Mouse (Mus musculus): ENCODE results near the gene Vcam1. TPM values are rescaled to one million over a fixed set of nuclear protein-coding genes. Genes with fewer than 3 reads are reported as not detected.

Vcam1 gene
- polyA plus RNA-seq (2012; ENCODE audit: insufficient read depth, low replicate concordance): 0.04 and 0.66 TPM in 2 replicates

DNA sequence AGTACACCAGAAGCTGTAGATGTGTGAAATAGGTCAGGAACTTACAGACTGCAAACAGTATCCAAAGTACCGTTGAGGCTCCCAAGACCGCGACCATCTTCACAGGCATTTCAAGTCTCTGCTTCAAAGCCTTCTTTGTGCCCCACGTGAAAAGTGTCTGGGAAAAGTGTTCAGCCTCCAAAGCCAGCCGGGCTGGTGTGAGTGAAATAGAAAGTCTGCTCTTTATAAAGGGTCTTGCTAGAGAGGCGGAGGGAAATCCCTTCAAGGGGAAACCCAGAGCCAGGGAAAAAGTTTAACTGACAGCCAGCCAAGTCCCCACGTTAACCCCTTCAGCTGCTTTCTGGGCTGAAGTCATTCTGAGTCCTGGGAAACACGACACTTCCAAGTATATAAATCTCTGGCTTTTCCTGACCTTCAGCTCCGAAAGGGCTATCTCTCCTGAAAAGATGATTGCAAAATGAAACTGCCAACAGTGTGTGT lies at the start of gene Vcam1:
Vcam1 (minus strand) TSS at position 430 of the 480 bp plus-strand sequence.
- no peak within 1 kb of the TSS for H3K4me3 ChIP-seq (replicated peaks)
- no peak for TF ChIP-seq FLI1 (IDR thresholded peaks at IDR 0.05; ENCODE audit: low read length)
- no peak for TF ChIP-seq GATA1 (IDR thresholded peaks at IDR 0.05; ENCODE audit: borderline replicate concordance, low read length)
- peaks cover 10% of the 10 kb centered on the region; the same call in 1 of the 2 replicates for H3K4me1 ChIP-seq

DNA sequence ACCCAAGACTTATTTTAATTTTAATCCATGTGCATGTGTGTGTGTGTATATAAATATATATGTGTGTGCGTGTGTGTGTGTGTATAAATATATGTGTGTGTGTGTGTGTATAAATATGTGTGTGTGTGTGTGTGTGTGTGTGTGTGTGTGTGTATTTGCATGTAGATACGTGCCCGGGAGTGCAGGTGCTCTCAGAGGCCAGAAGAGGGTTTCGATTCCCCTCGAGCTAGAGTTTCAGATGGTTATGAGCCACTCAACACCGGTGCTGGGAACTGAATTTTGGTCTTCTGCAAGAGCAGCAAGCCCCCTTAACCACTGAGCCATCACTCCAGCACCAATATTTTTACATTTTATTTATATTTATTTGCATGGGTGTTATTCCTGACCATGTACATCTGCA lies 45.6 kb upstream of the Vcam1 start:
- Histone ChIP-seq H3K36me3 (replicated peaks; ENCODE audit: low read length) (no peaks in the 10 kb centered on the region), H3K4me1 (no peaks in the 10 kb centered on the region), H3K9me3 (no peaks in the 10 kb centered on the region), H3K27me3 (replicated peaks) (no peaks in the 10 kb centered on the region), H3K4me3 (replicated peaks) (no peak overlapping the region)
- TF ChIP-seq FLI1 (IDR thresholded peaks at IDR 0.05; ENCODE audit: low read length) (no peak), GATA1 (IDR thresholded peaks at IDR 0.05; ENCODE audit: borderline replicate concordance, low read length) (no peak)

More for the DNA sequence above, at the start of gene Vcam1:
- peaks cover 1% of the 10 kb centered on the region for H3K27me3 ChIP-seq (replicated peaks)
- no peaks in the 10 kb centered on the region for H3K9me3 ChIP-seq
- no peaks in the 10 kb centered on the region for H3K36me3 ChIP-seq (replicated peaks; ENCODE audit: low read length)

DNA sequence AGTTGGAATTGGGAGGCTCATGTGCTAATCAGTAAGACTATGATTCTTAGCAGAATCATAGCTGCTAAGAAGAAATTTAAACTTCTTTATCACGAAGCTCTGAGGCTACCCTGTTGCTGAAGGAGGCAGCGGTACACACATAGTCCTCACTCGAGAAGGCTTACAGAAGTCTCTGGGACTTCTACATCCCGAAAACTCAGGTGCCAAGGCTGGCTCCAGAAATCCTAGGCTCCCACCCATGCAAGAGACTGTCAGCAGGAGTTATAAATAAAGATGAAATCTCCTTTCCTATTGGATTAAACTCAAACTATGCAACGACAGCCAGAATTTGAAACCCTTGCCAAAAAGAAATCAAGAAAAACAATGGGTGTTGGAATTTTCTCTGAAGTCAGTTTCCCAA lies 42.0 kb upstream of the Vcam1 start:
- H3K4me3 ChIP-seq (replicated peaks): no peak overlapping the region
- no peak for TF ChIP-seq FLI1 (IDR thresholded peaks at IDR 0.05; ENCODE audit: low read length)
- no peak for TF ChIP-seq GATA1 (IDR thresholded peaks at IDR 0.05; ENCODE audit: borderline replicate concordance, low read length)
- H3K4me1 ChIP-seq: no peaks in the 10 kb centered on the region
- no peaks in the 10 kb centered on the region for H3K36me3 ChIP-seq (replicated peaks; ENCODE audit: low read length)
- H3K9me3 ChIP-seq: no peaks in the 10 kb centered on the region
- H3K27me3 ChIP-seq (replicated peaks): no peaks in the 10 kb centered on the region

DNA sequence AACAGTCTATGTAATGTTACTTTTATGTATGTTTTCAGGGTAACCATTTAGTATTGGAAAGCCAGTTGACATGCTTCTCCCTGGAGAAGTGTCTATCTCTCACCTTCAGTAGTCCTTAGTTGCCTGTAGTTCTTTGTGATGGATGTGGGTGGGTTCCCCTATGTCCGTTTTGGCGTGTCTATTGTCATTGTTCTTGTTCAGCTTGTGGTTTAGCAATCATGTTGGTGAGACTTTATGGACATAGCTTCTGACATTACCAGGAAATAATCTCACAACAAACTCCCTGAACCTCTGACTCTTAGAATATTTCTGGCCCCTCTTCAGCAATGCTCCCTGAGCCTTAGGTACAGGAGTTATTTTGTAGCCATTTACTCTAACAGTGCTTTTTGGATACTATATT lies 38.6 kb upstream of the Vcam1 start:
- Histone ChIP-seq H3K9me3 (no peaks in the 10 kb centered on the region), H3K27me3 (replicated peaks) (no peaks in the 10 kb centered on the region), H3K4me1 (no peaks in the 10 kb centered on the region), H3K36me3 (replicated peaks; ENCODE audit: low read length) (no peaks in the 10 kb centered on the region), H3K4me3 (replicated peaks) (no peak overlapping the region)
- TF ChIP-seq GATA1 (IDR thresholded peaks at IDR 0.05; ENCODE audit: borderline replicate concordance, low read length): no peak
- TF ChIP-seq FLI1 (IDR thresholded peaks at IDR 0.05; ENCODE audit: low read length): no peak

DNA sequence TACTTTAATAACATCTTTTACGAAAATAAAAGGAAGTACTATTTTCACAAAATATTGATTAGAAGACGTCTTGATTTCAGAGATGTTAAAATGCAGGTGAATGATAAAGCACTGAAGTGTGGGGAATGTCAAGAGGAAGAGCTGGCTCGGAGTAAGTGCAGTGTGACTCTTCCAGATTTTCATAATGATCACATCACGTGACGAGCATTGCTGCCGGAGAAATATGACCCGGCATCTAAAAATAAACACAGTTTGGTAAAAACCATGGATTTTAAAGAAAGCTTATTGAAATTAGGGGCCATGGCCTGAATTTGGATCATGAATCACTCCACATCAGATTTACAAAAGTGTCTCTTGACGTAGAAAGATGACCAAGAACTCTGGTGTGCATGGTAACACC lies 36.8 kb upstream of the Vcam1 start:
- no peak overlapping the region for H3K4me3 ChIP-seq (replicated peaks)

DNA sequence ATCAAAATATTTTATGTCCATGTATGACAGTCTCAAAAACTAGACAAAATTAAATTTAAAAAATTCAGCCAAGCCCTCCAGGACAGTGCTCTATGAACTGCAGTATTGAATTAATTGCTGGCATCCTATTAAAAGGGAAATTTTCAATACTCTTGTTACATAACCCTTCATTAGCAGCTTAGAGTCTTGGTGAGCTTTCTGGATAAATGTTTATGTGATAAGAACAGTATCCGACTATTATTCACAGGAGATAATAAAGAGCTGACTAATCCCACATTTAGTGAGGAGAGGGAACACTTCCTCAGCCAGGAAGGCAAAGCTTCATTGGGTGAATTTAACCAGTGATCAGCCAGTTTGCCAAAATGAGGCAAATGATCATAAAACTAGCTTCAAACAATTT lies 35.5 kb upstream of the Vcam1 start:
- no peaks in the 10 kb centered on the region for H3K36me3 ChIP-seq (replicated peaks; ENCODE audit: low read length)
- TF ChIP-seq GATA1 (IDR thresholded peaks at IDR 0.05; ENCODE audit: borderline replicate concordance, low read length) (no peak), FLI1 (IDR thresholded peaks at IDR 0.05; ENCODE audit: low read length) (no peak)
- H3K9me3 ChIP-seq: no peaks in the 10 kb centered on the region
- H3K4me3 ChIP-seq (replicated peaks): no peak overlapping the region
- no peaks in the 10 kb centered on the region for H3K27me3 ChIP-seq (replicated peaks)
- H3K4me1 ChIP-seq: no peaks in the 10 kb centered on the region

More for the DNA sequence above, 36.8 kb upstream of the Vcam1 start:
- no peak for TF ChIP-seq FLI1 (IDR thresholded peaks at IDR 0.05; ENCODE audit: low read length)
- TF ChIP-seq GATA1 (IDR thresholded peaks at IDR 0.05; ENCODE audit: borderline replicate concordance, low read length): no peak
- no peaks in the 10 kb centered on the region for H3K27me3 ChIP-seq (replicated peaks)
- H3K4me1 ChIP-seq: no peaks in the 10 kb centered on the region
- H3K36me3 ChIP-seq (replicated peaks; ENCODE audit: low read length): no peaks in the 10 kb centered on the region
- no peaks in the 10 kb centered on the region for H3K9me3 ChIP-seq

DNA sequence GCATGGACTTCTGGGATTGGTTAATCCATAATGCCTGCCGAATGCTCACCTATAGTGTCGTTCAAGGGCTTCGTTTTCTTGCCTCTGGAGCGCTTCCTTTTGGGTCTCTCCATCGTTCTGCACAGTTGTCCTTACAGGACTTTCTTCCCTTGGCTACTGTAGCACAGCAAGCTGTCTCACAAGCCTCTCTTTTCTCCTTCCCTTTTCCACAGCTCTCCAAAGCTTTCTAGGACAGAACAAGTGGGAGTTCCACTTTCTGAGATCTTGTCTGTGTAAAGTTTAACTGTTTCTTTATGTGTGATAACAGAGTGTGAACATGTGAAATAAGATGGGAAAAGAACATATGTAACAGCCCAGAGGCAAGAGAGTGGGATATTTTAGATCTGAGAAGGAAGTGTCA lies 34.0 kb upstream of the Vcam1 start:
- H3K4me3 ChIP-seq (replicated peaks): no peak overlapping the region
- no peaks in the 10 kb centered on the region for H3K36me3 ChIP-seq (replicated peaks; ENCODE audit: low read length)
- H3K27me3 ChIP-seq (replicated peaks): no peaks in the 10 kb centered on the region
- H3K9me3 ChIP-seq: no peaks in the 10 kb centered on the region
- no peak for TF ChIP-seq GATA1 (IDR thresholded peaks at IDR 0.05; ENCODE audit: borderline replicate concordance, low read length)
- no peak for TF ChIP-seq FLI1 (IDR thresholded peaks at IDR 0.05; ENCODE audit: low read length)
- no peaks in the 10 kb centered on the region for H3K4me1 ChIP-seq

DNA sequence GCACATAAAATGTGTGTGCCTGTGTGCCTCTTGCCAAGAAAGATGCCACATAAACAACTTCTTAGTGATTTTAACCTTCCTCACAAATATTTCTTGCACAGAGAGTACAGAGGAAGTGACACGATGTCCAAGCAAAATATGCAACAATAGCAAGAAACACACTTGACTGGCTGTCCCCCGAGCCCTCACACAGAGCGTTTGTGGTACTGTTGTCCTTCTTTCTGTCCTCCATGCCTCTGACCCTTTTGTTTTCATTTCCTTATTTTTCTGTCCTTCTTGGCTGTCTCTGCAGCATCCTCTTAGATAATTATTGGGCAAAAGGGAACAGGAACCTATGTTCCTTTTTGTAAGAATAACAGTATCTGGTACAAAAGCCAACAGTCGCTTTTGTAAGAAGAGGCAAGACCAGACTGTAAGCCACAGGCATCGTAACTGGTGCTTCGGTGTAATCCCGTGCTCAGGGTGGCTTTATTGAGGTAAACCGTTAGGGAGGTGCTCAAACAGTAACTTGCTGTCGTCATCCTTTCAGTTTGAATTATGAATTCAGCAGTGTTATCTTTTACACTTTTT lies 32.7 kb upstream of the Vcam1 start:
- Histone ChIP-seq H3K9me3 (no peaks in the 10 kb centered on the region), H3K4me3 (replicated peaks) (no peak overlapping the region), H3K4me1 (no peaks in the 10 kb centered on the region), H3K27me3 (replicated peaks) (no peaks in the 10 kb centered on the region), H3K36me3 (replicated peaks; ENCODE audit: low read length) (no peaks in the 10 kb centered on the region)
- TF ChIP-seq GATA1 (IDR thresholded peaks at IDR 0.05; ENCODE audit: borderline replicate concordance, low read length): no peak

DNA sequence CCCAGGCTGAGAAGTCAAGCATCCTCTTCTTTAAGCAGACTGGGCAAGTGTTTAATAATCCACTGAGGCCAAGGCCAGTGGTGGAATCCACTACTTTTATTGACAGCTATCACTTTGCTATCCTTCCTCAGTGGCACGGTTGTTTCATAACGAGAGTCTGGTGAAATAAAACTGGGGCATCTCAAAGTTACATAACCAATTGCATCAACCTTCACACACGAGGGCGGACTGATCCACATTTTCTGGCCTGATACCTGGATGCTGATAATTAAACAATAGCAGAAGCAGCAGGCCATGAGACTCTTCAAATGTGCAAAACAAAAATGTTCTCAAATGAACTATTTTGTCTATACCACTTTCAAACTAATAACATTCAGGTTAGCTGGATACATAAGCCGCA lies 29.9 kb upstream of the Vcam1 start:
- no peaks in the 10 kb centered on the region for H3K4me1 ChIP-seq
- H3K36me3 ChIP-seq (replicated peaks; ENCODE audit: low read length): no peaks in the 10 kb centered on the region
- H3K9me3 ChIP-seq: no peaks in the 10 kb centered on the region
- no peaks in the 10 kb centered on the region for H3K27me3 ChIP-seq (replicated peaks)
- H3K4me3 ChIP-seq (replicated peaks): no peak overlapping the region
- no peak for TF ChIP-seq FLI1 (IDR thresholded peaks at IDR 0.05; ENCODE audit: low read length)
- no peak for TF ChIP-seq GATA1 (IDR thresholded peaks at IDR 0.05; ENCODE audit: borderline replicate concordance, low read length)

DNA sequence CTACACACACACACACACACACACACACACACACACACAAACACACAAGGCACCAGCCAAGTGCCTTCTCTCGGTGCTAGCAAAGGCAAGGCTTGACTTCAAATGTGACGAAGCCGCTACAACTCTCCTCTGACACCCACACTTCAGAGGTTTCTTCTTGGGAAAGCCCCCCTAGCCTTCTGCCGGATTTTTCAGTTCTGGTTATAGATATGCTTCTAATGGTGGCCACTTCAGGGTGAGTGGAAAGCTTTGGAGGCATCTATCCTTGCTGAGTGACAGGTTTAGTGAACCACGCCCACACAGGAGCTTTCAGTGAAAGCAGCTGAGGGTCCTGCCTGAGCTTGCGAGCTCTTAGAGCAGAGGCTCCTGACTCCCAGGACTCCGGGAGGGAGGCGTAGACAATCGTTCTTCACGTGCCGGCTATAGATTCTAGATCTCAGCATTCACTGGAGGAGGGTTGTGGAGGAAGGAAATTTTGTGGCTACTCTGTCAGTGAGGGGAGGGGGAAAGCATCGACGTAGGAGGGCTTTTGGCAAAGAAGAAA lies 28.0 kb upstream of the Vcam1 start:
- H3K9me3 ChIP-seq: no peaks in the 10 kb centered on the region
- no peaks in the 10 kb centered on the region for H3K36me3 ChIP-seq (replicated peaks; ENCODE audit: low read length)
- H3K4me3 ChIP-seq (replicated peaks): no peak overlapping the region
- no peaks in the 10 kb centered on the region for H3K4me1 ChIP-seq
- H3K27me3 ChIP-seq (replicated peaks): no peaks in the 10 kb centered on the region
- TF ChIP-seq GATA1 (IDR thresholded peaks at IDR 0.05; ENCODE audit: borderline replicate concordance, low read length) (no peak), FLI1 (IDR thresholded peaks at IDR 0.05; ENCODE audit: low read length) (no peak)
